Mouse (Mus musculus) ES-E14 (cell line): ENCODE data around the gene Rsph6a. TPM values are rescaled to one million over a fixed set of nuclear protein-coding genes. Genes with fewer than 3 reads are reported as not detected.
"Not testable (repeated sequence)": the region's sequence is repeated elsewhere in the genome, so short reads cannot be mapped to it uniquely, and the experiment has no call there.

Source experiments
- DNase-seq: peaks from one replicate; pipeline ENCODE4 v3.0.0-alpha.2; 2013; ENCODE audit warnings: low read depth, low spot score
- H3K27ac ChIP-seq: 2 replicates; pipeline ENCODE4 v1.5.1; 2012; ENCODE audit warnings: low read depth, mild to moderate bottlenecking, low read length, moderate library complexity, mixed read lengths; ENCODE audit not compliant: poor library complexity, insufficient read depth, severe bottlenecking
- H3K36me3 ChIP-seq: 2 replicates; pipeline ENCODE4 v1.6.1; 2012; ENCODE audit warnings: mild to moderate bottlenecking, low read length, moderate library complexity, mixed read lengths; ENCODE audit not compliant: control insufficient read depth, poor library complexity, insufficient read depth, severe bottlenecking
- H3K4me1 ChIP-seq, 2 experiments: fragments of 150-350 bp in 1 of 2; sonication (generic) in 1 of 2; 2 replicates each; pipeline ENCODE4 v1.6.1; 2012; ENCODE audit warnings: low read length in 2 of 2, mild to moderate bottlenecking in 1 of 2, mixed read lengths in 1 of 2; ENCODE audit not compliant: control insufficient read depth in 2 of 2, insufficient read depth in 2 of 2, poor library complexity in 1 of 2
- H3K4me3 ChIP-seq, 2 experiments: fragments of 150-350 bp in 1 of 2; sonication (generic) in 1 of 2; 2 replicates each; pipeline ENCODE4 v1.5.1; 2012; ENCODE audit warnings: low read length in 2 of 2, low read depth in 1 of 2, mild to moderate bottlenecking in 1 of 2, mixed read lengths in 1 of 2; ENCODE audit not compliant: insufficient read depth in 1 of 2, poor library complexity in 1 of 2, severe bottlenecking in 1 of 2
- H3K9ac ChIP-seq: 2 replicates; pipeline ENCODE4 v1.6.1; 2012; ENCODE audit warnings: low read depth, mild to moderate bottlenecking, low read length, mixed read lengths; ENCODE audit not compliant: poor library complexity, insufficient read depth, severe bottlenecking
- H3K9me3 ChIP-seq: fragments of 150-350 bp; sonication (generic); 2 replicates; pipeline ENCODE4 v1.6.1; 2012; ENCODE audit warnings: low read depth, mild to moderate bottlenecking, low read length; ENCODE audit not compliant: control insufficient read depth, insufficient read depth
- CHD2 ChIP-seq: IDR thresholded peaks from 2 replicates; pipeline ENCODE4 v1.6.1; 2014; ENCODE audit warnings: mild to moderate bottlenecking, low read depth, low read length, inconsistent platforms
- HCFC1 ChIP-seq: IDR thresholded peaks from 2 replicates; pipeline ENCODE4 v1.6.1; 2012; ENCODE audit warnings: low read length, inconsistent platforms, borderline replicate concordance; ENCODE audit not compliant: insufficient read depth
- MAFK ChIP-seq: IDR thresholded peaks from 2 replicates; pipeline ENCODE4 v1.6.1; 2014; ENCODE audit warnings: mild to moderate bottlenecking, low read depth, low read length, inconsistent platforms; ENCODE audit not compliant: insufficient read depth
- ZC3H11A ChIP-seq: IDR thresholded peaks from 2 replicates; pipeline ENCODE4 v1.6.1; 2012; ENCODE audit warnings: low read depth, mild to moderate bottlenecking, inconsistent platforms, low read length, borderline replicate concordance
- ZNF384 ChIP-seq: IDR thresholded peaks from 2 replicates; pipeline ENCODE4 v1.6.1; 2012; ENCODE audit warnings: low read depth, low read length, inconsistent platforms
- in situ Hi-C, 2 experiments: fragments of 600-800 bp; cut with MboI; formaldehyde crosslinking; loops; one replicate each; pipeline ENCODE4 v1.15.1; 2025; ENCODE audit warnings: low sequenced_read_pairs in 2 of 2, inconsistent platforms in 1 of 2; ENCODE audit not compliant: unreplicated experiment in 2 of 2
- total RNA-seq: library from RNA; depleted of rRNA; stranded (reverse); fragments of 300-350 nt; gene quantifications from 2 replicates; pipeline ENCODE4 v1.2.3, GENCODE M21; 2012

Gene Rsph6a
- total RNA-seq, 1 experiment, result 0.94 TPM

GRCm38 (mm10) chr7:19067935-19068334 lies 13.4 kb downstream of the Rsph6a start:
- in situ Hi-C loops, result no loop called here
- no peaks in the 10 kb centered on the region for H3K9me3 ChIP-seq
- H3K4me1 ChIP-seq, result peaks cover 0 to 5% of the 10 kb centered on the region in 2 experiments; a peak in 2 of 4 replicates
- H3K36me3 ChIP-seq, result no peaks in the 10 kb centered on the region
- H3K4me3 ChIP-seq, result peak overlapping the region in 1 of 2 experiments; percentile 4; a peak in 1 of 4 replicates
- TF ChIP-seq MAFK (no peak), CHD2 (no peak), ZNF384 (no peak), HCFC1 (no peak), ZC3H11A (no peak)
- DNase-seq, result no peak
- H3K9ac ChIP-seq, result no peak overlapping the region
- H3K27ac ChIP-seq, result no peak overlapping the region

DNA sequence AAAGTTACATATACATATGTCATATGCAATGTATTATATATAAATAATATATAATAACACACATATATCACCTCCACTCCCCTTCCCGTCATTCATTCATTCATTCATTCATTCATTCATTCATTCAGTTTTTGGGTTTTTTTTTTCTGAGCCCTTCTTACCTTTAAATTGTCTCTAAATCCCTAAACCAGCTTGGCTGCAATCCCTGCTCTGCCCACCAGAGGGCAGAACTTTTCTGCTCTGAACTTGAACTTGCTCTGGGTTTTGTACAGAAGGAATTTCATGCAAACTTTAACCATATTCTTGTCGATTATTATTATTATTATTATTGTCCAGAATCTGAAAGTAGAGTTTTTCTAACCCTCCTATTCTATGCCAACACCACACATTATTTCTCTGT lies 14.2 kb downstream of the Rsph6a start:
- no peak for TF ChIP-seq CHD2
- TF ChIP-seq ZNF384, result peak; percentile 53; the same call in 1 of the 2 replicates
- no peaks in the 10 kb centered on the region for H3K9me3 ChIP-seq
- peaks cover 0 to 5% of the 10 kb centered on the region in 2 experiments; a peak in 2 of 4 replicates for H3K4me1 ChIP-seq
- peak; percentile 79 for DNase-seq
- H3K36me3 ChIP-seq, result no peaks in the 10 kb centered on the region
- H3K4me3 ChIP-seq, result no peak overlapping the region
- no peak overlapping the region for H3K27ac ChIP-seq
- in situ Hi-C loops, result no loop called here
- H3K9ac ChIP-seq, result no peak overlapping the region

DNA sequence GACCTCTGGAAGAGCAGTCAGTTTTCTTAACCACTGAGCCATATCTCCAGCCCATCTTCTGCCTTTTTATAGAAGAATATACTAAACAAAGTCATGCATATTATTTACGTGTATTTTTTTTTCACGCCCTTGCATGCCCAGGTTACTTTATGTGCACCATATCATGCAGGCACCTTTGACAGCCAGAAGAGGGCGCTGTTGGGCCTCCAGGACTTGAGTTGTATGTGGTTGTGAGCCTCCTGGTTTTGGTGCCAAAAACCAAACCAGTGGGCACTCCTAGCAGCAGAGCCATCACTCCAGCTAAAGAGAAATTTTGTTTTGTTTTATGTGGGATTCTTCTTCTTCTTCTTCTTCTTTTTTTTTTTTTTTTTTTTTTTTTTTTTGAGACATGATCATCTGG lies 15.0 kb downstream of the Rsph6a start:
- Histone ChIP-seq H3K9me3 (no peaks in the 10 kb centered on the region), H3K4me1 (peaks cover 0 to 5% of the 10 kb centered on the region in 2 experiments; a peak in 2 of 4 replicates), H3K27ac (no peak overlapping the region), H3K9ac (no peak overlapping the region), H3K4me3 (no peak overlapping the region), H3K36me3 (no peaks in the 10 kb centered on the region)
- DNase-seq, result no peak
- in situ Hi-C loops, result no loop called here
- TF ChIP-seq ZC3H11A (no peak), ZNF384 (no peak; the same call in 1 of the 2 replicates)

- H3K9ac ChIP-seq, H3K4me1 ChIP-seq, in situ Hi-C loops, H3K4me3 ChIP-seq, H3K36me3 ChIP-seq, DNase-seq, H3K9me3 ChIP-seq, H3K27ac ChIP-seq: not testable (repeated sequence)
Measured at GRCm38 (mm10) chr7:19071024-19071423, 16.5 kb downstream of the Rsph6a start.

GRCm38 (mm10) chr7:19073504-19073903 lies 19.0 kb downstream of the Rsph6a start:
- in situ Hi-C loops, result no loop called here
- Histone ChIP-seq H3K4me3 (peak overlapping the region in 1 of 2 experiments; percentile 17; a peak in 1 of 4 replicates), H3K27ac (no peak overlapping the region), H3K36me3 (peaks cover 6% of the 10 kb centered on the region), H3K9me3 (no peaks in the 10 kb centered on the region), H3K9ac (no peak overlapping the region), H3K4me1 (peaks cover 0 to 12% of the 10 kb centered on the region in 2 experiments; a peak in 3 of 4 replicates)
- DNase-seq, result peak; percentile 82
- TF ChIP-seq ZC3H11A, result no peak
- no peak for TF ChIP-seq HCFC1
- no peak for TF ChIP-seq MAFK
- TF ChIP-seq CHD2, result no peak
- TF ChIP-seq ZNF384, result no peak
